Mouse (Mus musculus) lung, postnatal 0 days (tissue): ENCODE data around the gene Hipk2.

Experiments used
- CTCF ChIP-seq: IDR thresholded peaks from 2 replicates; pipeline ENCODE4 v1.5.1; 2016; ENCODE audit warnings: antibody characterized with exemption, mild to moderate bottlenecking
- EP300 ChIP-seq: IDR thresholded peaks from 2 replicates; pipeline ENCODE4 v1.6.1; 2016; ENCODE audit warnings: antibody characterized with exemption, mild to moderate bottlenecking, control low read depth

DNA sequence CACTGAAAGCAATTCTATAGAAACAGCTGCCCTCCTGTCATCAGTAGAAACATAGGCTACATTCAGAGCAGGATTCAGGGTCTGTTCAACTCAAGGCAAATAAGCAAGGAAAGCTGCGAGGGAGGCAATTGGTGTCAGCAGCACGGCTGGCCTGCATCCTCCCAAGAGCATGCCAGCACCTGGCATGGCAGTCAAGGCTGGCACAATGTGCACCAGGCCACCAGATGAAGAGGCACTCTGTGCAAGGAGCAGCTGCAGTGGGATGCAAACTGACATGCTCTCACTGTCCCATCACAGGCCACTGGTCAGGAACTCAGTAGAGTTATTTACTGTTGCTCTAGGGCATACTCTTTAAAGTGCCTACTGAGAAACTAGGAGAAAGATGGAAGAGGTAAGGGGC, 35.6 kb downstream of the Hipk2 start:
- no peak for TF ChIP-seq CTCF
- TF ChIP-seq EP300: no peak
